Mouse (Mus musculus): ENCODE data around the gene Cdc20. TPM values are rescaled to one million over a fixed set of nuclear protein-coding genes. Genes with fewer than 3 reads are reported as not detected.
A peak's percentile ranks its signal among the peaks of the same experiment; 100 is the strongest.

Cdc20 gene
- total RNA-seq, 1 experiment from 2014 or later, result 24.5 TPM

DNA sequence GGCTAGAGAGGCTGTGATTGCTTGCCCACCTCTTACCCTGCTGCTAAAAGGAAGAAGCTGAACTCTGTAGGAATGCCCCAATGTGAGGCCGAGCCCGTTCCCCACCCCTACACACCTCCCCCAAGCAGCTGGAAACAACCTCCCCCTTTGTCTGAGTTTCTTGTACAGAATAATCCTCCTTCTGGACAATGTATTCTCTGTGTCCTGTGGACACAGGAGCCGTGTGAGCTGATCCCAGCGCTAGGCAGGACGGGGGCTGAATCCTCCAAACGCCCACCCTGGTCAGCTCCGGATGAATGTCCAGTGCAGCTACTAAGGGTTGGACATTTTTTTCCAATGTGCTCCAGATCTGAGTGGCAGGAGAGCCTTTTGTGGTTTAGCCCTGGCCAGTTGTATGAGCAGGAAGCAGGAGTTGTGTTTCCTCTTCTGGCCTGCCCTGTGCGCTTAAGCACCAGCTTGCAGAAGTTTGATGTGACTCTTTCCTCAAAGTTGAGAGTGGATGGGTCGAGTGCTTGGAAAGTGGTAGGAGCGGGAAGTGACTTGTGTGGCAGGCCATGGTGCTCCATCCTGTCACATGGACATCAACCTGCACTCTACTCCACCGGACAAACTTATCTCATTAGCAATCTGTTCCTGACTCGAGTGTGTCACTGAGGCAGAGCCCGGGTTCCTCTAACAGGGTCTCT lies 19.9 kb downstream of the Cdc20 start:
- DNase-seq, result no peak

DNA sequence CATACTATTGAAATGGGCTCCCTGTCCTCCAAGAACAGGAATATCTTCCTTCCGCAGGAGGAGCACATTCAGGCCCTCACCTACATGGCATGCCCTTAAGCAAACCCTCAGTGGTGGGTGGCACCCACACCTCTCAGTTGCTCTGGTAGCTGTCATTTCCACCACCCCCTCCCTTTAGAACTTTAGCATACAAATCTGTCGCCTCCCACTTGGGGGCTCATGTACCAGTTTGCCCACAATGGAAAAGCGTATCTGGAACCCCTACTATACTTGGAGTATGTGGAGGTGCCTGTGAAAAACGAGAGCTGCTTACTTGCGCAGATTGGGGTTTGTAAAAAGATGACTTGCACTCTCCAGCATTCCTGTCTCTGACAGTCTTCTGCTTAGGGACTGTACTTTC lies 20.8 kb downstream of the Cdc20 start:
- no peak for DNase-seq

DNA sequence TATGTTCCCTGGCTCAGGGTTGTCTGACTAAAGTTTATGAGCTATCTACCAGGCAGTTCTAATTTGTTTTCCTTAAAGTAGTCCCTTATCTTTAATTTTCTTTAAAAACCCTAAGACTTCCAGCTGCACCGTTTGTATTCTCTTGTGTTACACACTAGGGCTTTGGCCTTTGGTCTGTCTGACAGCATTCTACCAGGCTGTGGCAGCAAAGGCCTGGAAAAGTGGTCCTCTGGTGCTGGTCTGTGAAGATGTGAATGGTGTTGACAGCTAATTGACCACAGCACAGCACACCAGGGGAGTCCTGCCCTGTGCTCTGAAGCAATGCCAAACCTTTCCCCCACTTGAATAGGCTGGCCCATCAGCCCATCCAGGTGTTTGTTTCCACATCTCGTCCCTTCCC lies 21.4 kb downstream of the Cdc20 start:
- no peak for DNase-seq

DNA sequence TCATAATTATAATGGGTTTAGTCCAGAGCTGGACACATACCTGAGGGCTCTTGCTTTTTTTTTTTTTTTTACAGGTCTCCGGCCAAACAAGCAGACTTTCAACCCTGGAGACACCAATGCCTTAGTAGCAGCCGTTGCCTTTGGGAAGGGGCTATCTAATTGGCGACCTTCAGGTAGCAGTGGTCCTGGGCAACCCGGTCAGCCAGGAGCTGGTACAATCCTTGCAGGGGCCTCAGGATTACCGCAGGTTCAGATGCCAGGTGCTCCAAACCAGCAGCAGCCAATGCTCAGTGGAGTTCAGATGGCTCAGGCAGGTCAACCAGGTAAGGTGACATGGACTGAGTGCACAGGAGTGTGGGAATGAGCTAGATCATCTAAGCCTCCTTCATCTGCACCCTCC lies 23.6 kb downstream of the Cdc20 start:
- no peak for DNase-seq

DNA sequence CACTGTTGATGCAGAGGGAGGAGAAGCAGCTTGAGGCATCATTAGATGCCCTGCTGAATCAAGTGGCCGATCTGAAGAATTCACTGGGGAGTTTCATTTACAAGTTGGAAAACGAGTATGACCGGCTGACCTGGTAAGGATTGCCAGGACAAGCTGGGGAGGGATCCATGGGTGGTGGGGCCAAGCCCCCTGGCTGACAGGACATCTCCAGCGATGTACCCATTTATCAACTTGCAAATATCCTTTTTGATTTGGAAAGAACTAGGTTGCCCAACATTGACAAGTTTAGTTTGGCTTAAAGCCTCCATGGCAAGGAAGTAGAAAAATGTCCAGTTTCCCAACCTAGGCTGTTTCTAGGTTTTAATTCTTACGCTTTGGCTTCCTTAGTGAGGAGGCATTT lies 26.3 kb downstream of the Cdc20 start:
- no peak for DNase-seq

DNA sequence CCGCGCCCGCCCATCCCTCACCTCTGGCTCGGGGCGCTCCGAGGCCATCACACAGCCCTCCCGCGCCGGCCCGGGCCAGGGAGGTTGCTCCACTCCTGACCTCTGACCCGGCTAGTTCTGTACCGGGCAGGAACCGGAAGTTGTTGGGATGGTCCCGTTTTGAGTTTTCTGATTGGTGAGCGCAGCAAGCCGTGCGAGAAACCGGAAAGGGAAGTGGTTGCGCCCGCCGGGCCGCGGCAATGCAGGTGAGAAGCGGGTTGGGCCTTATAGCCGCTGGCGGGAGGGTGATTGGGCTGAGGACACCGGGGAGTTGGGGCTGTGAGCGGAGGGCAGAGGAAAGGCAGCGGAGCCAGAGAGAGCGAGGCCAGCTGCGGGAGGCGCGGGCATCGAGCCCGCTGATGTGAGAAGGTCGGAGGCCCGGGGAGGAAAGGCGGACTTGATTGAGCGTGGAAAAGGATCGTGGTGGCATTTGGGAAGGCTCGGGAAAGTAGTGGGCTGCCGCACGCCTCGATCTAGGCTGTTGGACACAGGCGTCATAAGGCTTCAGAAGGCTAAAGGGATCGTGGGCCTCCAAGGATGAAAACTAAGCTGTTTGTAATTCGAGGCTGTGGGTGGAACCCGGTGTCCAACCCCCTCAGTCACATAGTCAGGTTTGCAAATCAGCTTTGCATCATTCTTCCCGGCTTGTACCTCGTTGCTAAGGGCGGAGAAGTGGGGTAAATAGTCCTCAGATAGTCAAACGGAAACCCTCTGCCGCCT lies 27.8 kb downstream of the Cdc20 start, which contains the start of the genes Szt2 and Med8:
TSS of gene Szt2 (minus strand) at position 132 of the 759 bp plus-strand sequence.
TSS of gene Med8 (plus strand) at position 196 of the 759 bp plus-strand sequence.
- DNase-seq, result peak; percentile 95

DNA sequence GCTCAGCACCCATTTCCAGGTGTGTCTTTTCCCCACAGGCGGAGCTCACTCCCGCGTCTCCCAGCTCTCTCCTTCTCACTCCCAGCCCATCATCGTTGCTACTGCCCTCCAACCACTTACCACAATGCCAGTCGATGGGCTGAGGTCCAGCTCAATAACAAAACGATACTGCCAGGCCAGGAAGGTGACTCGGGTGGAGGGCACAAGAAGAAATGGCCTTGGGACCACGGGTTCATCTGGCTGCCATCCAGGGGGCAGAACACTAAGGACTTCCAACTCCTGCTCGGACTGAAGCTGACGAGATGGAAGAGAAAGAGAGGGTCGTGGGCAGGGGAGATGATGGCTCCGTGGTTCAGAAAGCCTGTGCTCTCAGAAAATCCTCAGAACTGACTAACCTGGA lies 34.5 kb downstream of the Cdc20 start:
- peak; percentile 37 for DNase-seq

DNA sequence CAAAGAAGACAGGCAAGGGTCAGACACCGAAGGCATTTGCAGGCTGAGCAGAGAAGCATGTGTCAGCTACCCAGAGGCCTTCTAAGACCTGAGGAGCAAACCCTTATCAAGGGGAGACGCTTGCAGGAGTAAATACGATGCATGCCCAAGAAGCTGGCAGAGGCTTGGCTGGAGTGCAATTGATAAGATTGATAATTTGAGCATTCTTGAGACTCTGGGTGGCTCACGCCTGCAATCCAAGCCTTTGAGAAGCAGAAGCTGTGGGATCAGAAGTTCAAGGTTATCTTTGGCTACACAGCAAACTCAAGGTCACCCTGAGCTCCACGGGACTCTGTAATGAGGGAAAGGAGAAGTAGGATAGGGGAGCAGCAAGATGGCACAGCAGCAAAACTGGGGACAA lies 35.2 kb downstream of the Cdc20 start:
- DNase-seq, result peak; percentile 11

DNA sequence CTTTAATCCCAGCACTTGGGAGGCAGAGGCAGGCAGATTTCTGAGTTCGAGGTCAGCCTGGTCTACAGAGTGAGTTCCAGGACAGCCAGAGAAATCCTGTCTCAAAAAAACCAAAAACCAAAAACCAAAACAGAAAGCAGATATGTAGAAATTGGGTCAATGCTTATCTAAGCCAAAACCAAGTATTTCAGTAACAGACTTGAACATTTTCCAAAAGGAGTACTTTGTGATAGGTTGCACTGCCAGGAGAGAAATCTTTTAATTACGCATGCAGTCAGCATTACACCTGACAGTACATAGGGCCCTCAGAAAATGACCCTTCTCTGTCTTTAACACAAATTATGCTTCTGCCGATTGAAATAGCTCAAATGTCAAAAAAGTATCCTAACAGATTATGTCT lies 35.7 kb downstream of the Cdc20 start:
- no peak for DNase-seq

DNA sequence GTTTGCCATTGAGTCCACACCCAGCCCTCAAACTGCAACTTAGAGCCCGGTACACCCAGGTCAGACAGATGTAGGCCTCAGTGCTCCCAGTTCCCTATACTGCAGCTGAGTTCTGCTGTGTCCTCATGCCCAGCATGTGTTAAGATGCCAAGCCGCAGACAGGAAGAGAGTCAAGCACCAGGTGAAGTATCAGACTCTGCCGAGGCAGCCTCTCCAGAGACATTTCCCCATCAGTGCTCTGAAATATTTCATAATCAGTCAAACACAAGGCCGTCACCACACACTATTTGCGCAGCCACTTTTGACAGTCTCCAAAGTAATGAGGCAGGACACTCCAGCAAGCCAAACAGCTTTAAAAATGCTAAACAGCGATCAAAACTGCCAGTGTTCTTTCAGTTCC lies 38.8 kb downstream of the Cdc20 start:
- DNase-seq, result no peak

DNA sequence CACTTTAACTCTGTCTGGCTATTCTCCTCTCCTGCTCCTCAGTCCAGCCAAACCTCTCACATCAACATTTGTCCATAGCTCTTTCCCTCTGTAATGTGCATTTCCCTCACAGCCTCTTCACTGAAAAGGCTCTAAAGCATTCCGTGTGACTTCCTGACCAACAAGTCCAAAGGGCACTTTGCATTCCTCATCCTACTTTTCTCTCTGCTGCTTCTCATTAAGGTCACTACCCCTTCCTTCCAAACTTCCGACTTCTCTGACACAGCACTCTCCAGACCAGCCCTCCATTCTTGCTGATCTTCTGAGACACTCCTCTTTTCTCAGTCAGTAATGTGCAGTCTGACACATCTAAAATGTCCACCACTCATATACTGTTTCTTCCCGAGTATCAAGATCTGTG lies 40.7 kb downstream of the Cdc20 start:
- DNase-seq, result no peak

DNA sequence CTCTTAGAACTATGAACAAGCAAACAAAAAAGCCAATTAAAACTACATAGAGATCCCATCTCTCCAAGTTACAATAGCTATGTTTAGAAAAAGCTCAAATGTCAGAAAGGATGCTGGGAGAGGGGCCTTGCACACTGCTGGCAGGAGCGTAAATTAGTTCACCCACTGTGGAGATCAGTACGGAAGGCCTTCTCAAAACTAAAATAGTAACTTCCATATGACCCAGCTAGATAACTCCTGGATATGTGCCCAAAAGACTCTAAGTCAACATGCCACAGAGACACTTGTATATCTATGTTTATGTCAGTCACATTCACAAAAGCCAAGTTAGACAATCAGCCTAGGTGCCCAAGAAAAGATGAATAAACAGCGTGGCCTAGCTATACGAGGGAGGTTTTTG lies 41.9 kb downstream of the Cdc20 start:
- no peak for DNase-seq

DNA sequence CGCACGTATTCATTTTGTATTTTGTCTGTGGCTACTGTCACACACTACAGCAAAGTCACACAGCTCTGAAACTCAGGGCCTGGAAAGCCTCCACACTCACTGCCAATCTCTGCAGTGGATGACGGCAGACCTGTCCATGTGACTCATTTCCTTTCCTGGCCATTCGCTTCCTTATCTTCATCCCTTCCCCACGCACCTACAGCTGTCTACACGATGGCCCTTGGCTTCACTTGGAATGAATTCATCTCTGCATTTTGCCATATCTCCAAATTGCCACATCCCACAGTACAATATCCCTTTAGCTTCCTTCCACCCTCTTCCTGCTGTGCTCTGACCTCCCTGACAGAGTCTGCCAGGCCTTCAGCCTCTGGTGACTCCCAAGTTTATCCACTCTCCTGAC lies 42.6 kb downstream of the Cdc20 start:
- DNase-seq, result no peak

DNA sequence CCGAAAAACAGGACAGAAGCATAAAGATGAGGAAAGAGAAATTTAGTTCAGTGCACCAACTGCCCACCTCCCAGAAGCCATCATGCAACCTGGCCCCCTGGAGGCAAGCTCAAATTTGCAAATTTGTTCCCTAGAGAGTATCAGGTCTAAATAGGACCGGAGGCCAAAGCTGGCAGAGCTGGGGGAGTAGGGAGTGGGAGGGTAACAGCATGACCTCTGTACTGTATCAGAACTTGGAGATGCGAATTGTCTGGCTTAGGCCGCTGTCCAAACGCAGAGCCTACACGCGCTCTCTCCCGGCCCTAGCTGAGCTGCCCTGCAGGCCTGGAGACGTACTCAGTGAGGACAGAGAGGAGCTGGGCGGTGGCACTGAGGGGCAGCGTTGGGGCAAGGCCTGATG lies 47.0 kb downstream of the Cdc20 start:
- no peak for DNase-seq

DNA sequence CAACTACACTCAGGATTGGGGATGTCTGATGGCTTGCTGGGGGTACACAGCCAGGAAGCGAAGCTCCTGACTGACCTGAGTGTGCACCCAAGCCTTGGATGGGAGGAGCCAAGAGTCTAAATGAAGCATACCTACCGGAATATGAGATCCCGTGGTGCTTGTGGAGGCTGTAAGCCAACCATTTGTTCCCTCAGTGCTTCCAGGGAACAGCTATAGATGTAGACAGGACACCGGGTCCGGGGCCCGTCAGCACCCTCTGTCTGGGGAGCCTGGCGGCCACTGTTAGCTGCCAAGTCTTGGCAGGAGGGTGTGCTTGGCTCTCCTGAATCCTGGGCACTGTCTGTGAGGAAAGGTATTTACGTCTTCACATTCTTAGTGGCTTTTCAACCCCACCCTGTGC lies 49.8 kb downstream of the Cdc20 start:
- no peak for DNase-seq

DNA sequence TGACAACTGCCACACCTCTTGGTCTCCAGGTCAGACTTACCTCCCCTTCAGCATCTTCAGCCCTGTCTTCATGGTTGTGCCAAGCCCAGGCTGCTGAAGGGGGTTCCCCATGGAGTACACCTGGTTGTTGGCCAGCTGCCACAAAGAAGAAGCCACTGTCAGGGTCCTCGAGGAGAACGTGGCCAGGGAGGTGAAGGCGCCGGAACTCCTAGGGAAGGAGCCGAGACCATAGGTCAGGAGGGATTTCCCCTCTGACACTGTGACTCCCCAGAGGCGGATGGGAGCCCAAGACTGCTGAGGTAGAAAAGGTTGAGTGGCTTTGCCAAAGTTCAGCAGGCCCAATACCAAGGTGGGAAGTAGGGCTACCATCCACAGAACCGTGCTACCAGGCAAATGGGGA lies 53.9 kb downstream of the Cdc20 start:
- DNase-seq, result no peak

Other genes with a start within 250 kb of the Cdc20 start
- 63.5 and 64.3 TPM in 2 replicates for gene Ptprf, start 145.9 kb downstream of the Cdc20 start, total RNA-seq (2021)
- 18.3 and 22.5 TPM in 2 replicates for gene Szt2, start 28.1 kb downstream of the Cdc20 start, total RNA-seq (2021)
- gene Med8, start 28.0 kb downstream of the Cdc20 start, total RNA-seq (2021), result 65.7 and 67.9 TPM in 2 replicates
- 66.4 and 75.4 TPM in 2 replicates for gene Elovl1, start 9.3 kb downstream of the Cdc20 start, total RNA-seq (2021)
- 0.15 and 0.41 TPM in 2 replicates for gene Mpl, start 20.2 kb upstream of the Cdc20 start, total RNA-seq (2021)
- 65.7 and 79.2 TPM in 2 replicates for gene Tie1, start 52.7 kb upstream of the Cdc20 start, total RNA-seq (2021)
- gene 2610528J11Rik, start 89.6 kb upstream of the Cdc20 start, total RNA-seq (2021), result 3.6 TPM in 1 of 2 replicates, not detected in the other
- 0.45 and 1.4 TPM in 2 replicates for gene Tmem125, start 106.7 kb upstream of the Cdc20 start, total RNA-seq (2021)
- gene Cfap57, start 183.4 kb upstream of the Cdc20 start, total RNA-seq (2021), result not detected in 2 replicates
- 67.7 and 86.3 TPM in 2 replicates for gene Ebna1bp2, start 183.4 kb upstream of the Cdc20 start, total RNA-seq (2021)
- not detected in 2 replicates for gene Olfr62, start 221.6 kb upstream of the Cdc20 start, total RNA-seq (2021)